Mouse (Mus musculus): ENCODE measurements around the gene Opn5. TPM values are rescaled to one million over a fixed set of nuclear protein-coding genes. Genes with fewer than 3 reads are reported as not detected.

Opn5 gene
- total RNA-seq, 2 experiments from 2014 or later: not detected

Other genes with a start within 250 kb of the Opn5 start
- gene Adgrf4, start 80.9 kb upstream of the Opn5 start, total RNA-seq (2021): under 1 TPM; 0.08 to 0.15 TPM
- under 1 TPM; 0.25 to 0.26 TPM for gene Adgrf2, start 130.8 kb upstream of the Opn5 start, total RNA-seq (2021)

Data from gastrocnemius, postnatal 36 days (tissue).